Mouse (Mus musculus) E14TG2a.4 (cell line): ENCODE measurements around the gene Ankrd33.

ENCODE experiments used
- CTCF ChIP-seq: conservative IDR thresholded peaks from 2 replicates; pipeline ENCODE4 v1.5.1; 2014; ENCODE audit warnings: low read length
- NANOG ChIP-seq: IDR thresholded peaks from 2 replicates; pipeline ENCODE4 v1.6.1; 2014; ENCODE audit warnings: borderline replicate concordance, low read length, mixed read lengths
- POU5F1 ChIP-seq: IDR thresholded peaks from 2 replicates; pipeline ENCODE4 v1.6.1; 2014; ENCODE audit warnings: low read length, borderline replicate concordance

GRCm38 (mm10) chr15:101131498-101131897, 15.9 kb downstream of the Ankrd33 start:
- TF ChIP-seq CTCF (no peak), POU5F1 (no peak), NANOG (no peak)
